Mouse (Mus musculus) liver, adult 2 months (tissue): Measurements from ENCODE around the gene Smlr1. TPM values are rescaled to one million over a fixed set of nuclear protein-coding genes. Genes with fewer than 3 reads are reported as not detected.

ENCODE experiments used
- DNase-seq: peaks from one replicate; pipeline ENCODE4 v3.0.0-alpha.2; 2011; ENCODE audit warnings: low read depth, low spot score; ENCODE audit errors: extremely low read depth
- H3K27ac ChIP-seq: fragments of 200-500 bp; replicated peaks from 2 replicates; pipeline ENCODE4 v1.5.1; 2012; ENCODE audit warnings: low read depth, mild to moderate bottlenecking, control low read depth, inconsistent platforms, low read length; ENCODE audit not compliant: insufficient read depth
- H3K27me3 ChIP-seq: fragments of 200-500 bp; 2 replicates; pipeline ENCODE4 v1.6.1; 2012; ENCODE audit warnings: mild to moderate bottlenecking, moderate library complexity, low read length, inconsistent platforms; ENCODE audit not compliant: control insufficient read depth, insufficient read depth
- H3K36me3 ChIP-seq: fragments of 200-500 bp; 2 replicates; pipeline ENCODE4 v1.6.1; 2012; ENCODE audit warnings: low read length, inconsistent platforms; ENCODE audit not compliant: control insufficient read depth, insufficient read depth
- H3K4me1 ChIP-seq: fragments of 200-500 bp; 2 replicates; pipeline ENCODE4 v1.6.1; 2011; ENCODE audit warnings: low read length; ENCODE audit not compliant: control insufficient read depth, insufficient read depth
- H3K4me3 ChIP-seq: fragments of 200-500 bp; 2 replicates; pipeline ENCODE4 v1.5.1; 2011; ENCODE audit warnings: low read depth, mild to moderate bottlenecking, control low read depth, low read length, moderate library complexity; ENCODE audit not compliant: insufficient read depth
- H3K79me2 ChIP-seq: fragments of 200-500 bp; 2 replicates; pipeline ENCODE4 v1.6.1; 2012; ENCODE audit warnings: inconsistent platforms, mild to moderate bottlenecking, low read length, moderate library complexity; ENCODE audit not compliant: control insufficient read depth, insufficient read depth
- H3K9ac ChIP-seq: fragments of 200-500 bp; 2 replicates; pipeline ENCODE4 v1.6.1; 2012; ENCODE audit warnings: low read depth, mild to moderate bottlenecking, control low read depth, inconsistent platforms, low read length
- CTCF ChIP-seq: fragments of 200-500 bp; IDR thresholded peaks from 2 replicates; pipeline ENCODE4 v1.5.1; 2011; ENCODE audit warnings: low read depth, low read length, control low read depth
- POLR2A ChIP-seq: fragments of 200-500 bp; IDR thresholded peaks from 2 replicates; pipeline ENCODE4 v1.6.1; 2011; ENCODE audit warnings: low read length, control low read depth; ENCODE audit not compliant: insufficient read depth; ENCODE audit errors: extremely low read depth
- WGBS: fragments of 180-500 bp; shearing (Covaris S2); methylation state at CpG from one replicate; pipeline ENCODE4 v1.1.7; 2018; 5-methylcytosine and 5-hydroxymethylcytosine counted together
- polyA plus RNA-seq: library from polyadenylated mRNA; depleted of rRNA; stranded (reverse); fragments of >200 nt; gene quantifications from 2 replicates; pipeline ENCODE4 v1.2.3, GENCODE M21; 2012; rRNA removed
- total RNA-seq: library from RNA; depleted of rRNA; stranded (reverse); fragments of >200 nt; gene quantifications from 2 replicates; pipeline ENCODE4 v1.2.3, GENCODE M21; 2014; rRNA removed

The Smlr1 gene
- total and polyA plus RNA-seq, 2 experiments, result 64.7 to 89.4 TPM

- Histone ChIP-seq H3K79me2 (no peaks in the 10 kb centered on the region), H3K4me3 (no peak overlapping the region), H3K27ac (no peak overlapping the region), H3K27me3 (no peaks in the 10 kb centered on the region), H3K4me1 (no peaks in the 10 kb centered on the region), H3K9ac (no peak overlapping the region), H3K36me3 (no peaks in the 10 kb centered on the region)
- 8% methylated on average over 1 of the region's 1 CpGs for WGBS
- peak; percentile 33 for DNase-seq
- TF ChIP-seq POLR2A, result no peak
- peak; percentile 75; the same call in 1 of the 2 replicates for TF ChIP-seq CTCF
Measured at GRCm38 (mm10) chr10:25488456-25488855, 47.6 kb downstream of the Smlr1 start.

GRCm38 (mm10) chr10:25482791-25483190, 53.3 kb downstream of the Smlr1 start:
- 74% methylated on average over 5 of the region's 5 CpGs for WGBS

GRCm38 (mm10) chr10:25479716-25480115, 56.4 kb downstream of the Smlr1 start:
- no peak overlapping the region for H3K4me3 ChIP-seq
- no peak overlapping the region for H3K27ac ChIP-seq
- DNase-seq, result no peak
- H3K27me3 ChIP-seq, result no peaks in the 10 kb centered on the region
- 97% methylated on average over 3 of the region's 3 CpGs for WGBS
- H3K4me1 ChIP-seq, result no peaks in the 10 kb centered on the region
- TF ChIP-seq POLR2A, result no peak
- TF ChIP-seq CTCF, result no peak
- no peaks in the 10 kb centered on the region for H3K79me2 ChIP-seq
- H3K36me3 ChIP-seq, result no peaks in the 10 kb centered on the region
- no peak overlapping the region for H3K9ac ChIP-seq

More at GRCm38 (mm10) chr10:25482791-25483190, 53.3 kb downstream of the Smlr1 start:
- no peak overlapping the region for H3K27ac ChIP-seq
- TF ChIP-seq CTCF, result no peak
- H3K9ac ChIP-seq, result no peak overlapping the region
- H3K27me3 ChIP-seq, result no peaks in the 10 kb centered on the region
- no peaks in the 10 kb centered on the region for H3K36me3 ChIP-seq
- no peaks in the 10 kb centered on the region for H3K4me1 ChIP-seq
- no peak for DNase-seq
- no peak overlapping the region for H3K4me3 ChIP-seq
- no peaks in the 10 kb centered on the region for H3K79me2 ChIP-seq

Other genes starting within 250 kb of the Smlr1 start
- gene Akap7, start 228.4 kb downstream of the Smlr1 start, total RNA-seq, result 9.5 and 11.8 TPM in 2 replicates
- gene Akap7, start 228.4 kb downstream of the Smlr1 start, polyA plus RNA-seq, result 1.8 and 2.1 TPM in 2 replicates
- 17.4 and 21.3 TPM in 2 replicates for gene Epb41l2, start 176.5 kb downstream of the Smlr1 start, total RNA-seq
- gene Epb41l2, start 176.5 kb downstream of the Smlr1 start, polyA plus RNA-seq, result 4.6 and 6.8 TPM in 2 replicates